Mouse (Mus musculus) cerebellum, adult 11-12 months (tissue): Measurements from ENCODE around the gene Arap1.

ENCODE experiments used
- DNase-seq: peaks from one replicate; pipeline ENCODE4 v3.0.0; 2022

Gene Arap1

DNA sequence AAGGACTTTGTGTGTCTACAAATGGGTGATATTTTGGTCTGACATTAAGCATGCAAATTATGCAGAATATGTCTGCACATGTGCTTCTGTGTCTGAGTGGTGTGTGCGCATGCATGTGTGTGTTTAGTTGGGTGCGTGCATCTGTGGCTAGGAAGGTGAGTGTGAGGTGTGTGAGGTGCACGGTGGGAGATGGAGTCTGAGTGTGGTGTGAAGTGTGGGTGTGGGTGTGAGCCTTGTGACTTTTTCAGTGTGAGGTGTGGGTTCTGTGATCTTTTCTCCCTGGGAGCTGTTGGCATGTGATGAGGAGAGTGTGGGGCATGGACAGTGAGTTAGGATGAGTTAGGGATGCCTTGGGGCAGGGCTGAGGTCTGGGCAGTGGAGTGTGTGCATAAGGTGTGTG is 105.4 kb downstream of the Arap1 start:
- DNase-seq, result no peak

GRCm38 (mm10) chr7:101453725-101454124 is 105.9 kb downstream of the Arap1 start:
- no peak for DNase-seq

DNA sequence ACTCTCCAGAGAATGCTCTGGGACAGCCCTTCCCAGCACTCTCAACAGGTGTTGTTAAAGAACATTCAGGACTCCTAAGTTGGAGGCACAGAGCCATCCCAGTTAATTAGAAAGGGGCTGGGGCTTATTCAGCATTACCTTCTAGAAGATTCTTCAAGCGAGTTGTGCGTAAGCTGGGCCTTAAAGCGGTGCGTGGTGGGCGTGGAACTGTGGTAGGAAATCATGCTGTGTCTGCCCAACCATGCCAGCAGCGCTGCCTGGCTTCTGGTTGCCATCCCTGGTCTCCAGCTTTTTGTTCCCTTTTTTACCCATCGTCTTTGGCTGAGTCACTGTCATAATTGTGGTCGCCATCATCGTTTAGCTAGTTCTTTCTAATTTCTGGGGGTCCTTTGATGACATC is 106.6 kb downstream of the Arap1 start:
- no peak for DNase-seq

- no peak for DNase-seq
Measured at GRCm38 (mm10) chr7:101455141-101455540, 107.3 kb downstream of the Arap1 start.

GRCm38 (mm10) chr7:101456318-101456717 is 108.5 kb downstream of the Arap1 start:
- DNase-seq, result no peak

- DNase-seq, result no peak
Measured at GRCm38 (mm10) chr7:101456789-101457188, 108.9 kb downstream of the Arap1 start.

- no peak for DNase-seq
Measured at GRCm38 (mm10) chr7:101457283-101457682, 109.4 kb downstream of the Arap1 start.

DNA sequence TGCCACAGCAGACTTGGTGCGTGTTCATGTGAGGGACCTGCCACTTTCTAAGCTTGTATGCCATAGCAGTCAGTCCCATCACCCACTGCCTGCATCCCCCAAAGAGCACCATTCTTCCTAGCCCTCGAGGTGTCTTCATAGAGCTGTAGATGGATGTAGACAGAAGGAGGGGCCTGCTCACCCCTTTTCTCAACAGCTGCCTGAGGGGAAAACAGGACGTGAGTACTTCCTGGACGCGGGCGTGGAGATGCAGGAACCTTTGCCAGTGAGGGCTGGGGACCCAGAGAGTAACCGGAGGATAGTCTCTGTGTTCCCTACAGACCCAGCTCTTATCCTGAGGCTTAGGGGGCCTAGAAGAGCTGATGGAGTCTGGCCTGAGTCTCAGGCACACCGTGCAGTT is 109.9 kb downstream of the Arap1 start:
- DNase-seq, result no peak

DNA sequence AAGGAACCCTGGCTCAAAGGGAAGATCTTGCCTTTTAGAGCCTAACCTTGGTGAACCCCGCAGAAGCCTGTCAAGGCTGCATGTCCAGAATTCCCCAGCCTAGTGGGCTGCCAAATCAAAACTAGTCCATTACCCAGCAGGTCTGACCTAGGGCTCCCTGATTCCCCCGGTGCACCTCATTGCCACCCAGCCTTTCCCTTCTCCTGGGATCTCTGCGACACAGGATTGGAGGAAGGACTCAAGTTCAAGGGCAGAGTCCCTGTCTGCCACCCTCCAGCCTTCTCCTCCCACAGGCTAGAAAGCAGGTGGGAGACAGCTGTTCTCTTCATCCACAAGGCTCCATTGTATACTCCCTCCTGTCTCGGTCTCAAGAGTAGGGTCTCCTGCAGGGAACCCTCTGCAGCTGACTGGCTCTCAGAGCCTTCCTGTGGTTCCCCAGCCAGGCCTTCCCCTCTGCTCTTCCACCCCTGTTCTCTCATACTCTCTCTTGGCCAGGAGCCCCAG is 110.5 kb downstream of the Arap1 start:
- no peak for DNase-seq

- DNase-seq, result no peak
Measured at GRCm38 (mm10) chr7:101459305-101459813, 111.5 kb downstream of the Arap1 start.

DNA sequence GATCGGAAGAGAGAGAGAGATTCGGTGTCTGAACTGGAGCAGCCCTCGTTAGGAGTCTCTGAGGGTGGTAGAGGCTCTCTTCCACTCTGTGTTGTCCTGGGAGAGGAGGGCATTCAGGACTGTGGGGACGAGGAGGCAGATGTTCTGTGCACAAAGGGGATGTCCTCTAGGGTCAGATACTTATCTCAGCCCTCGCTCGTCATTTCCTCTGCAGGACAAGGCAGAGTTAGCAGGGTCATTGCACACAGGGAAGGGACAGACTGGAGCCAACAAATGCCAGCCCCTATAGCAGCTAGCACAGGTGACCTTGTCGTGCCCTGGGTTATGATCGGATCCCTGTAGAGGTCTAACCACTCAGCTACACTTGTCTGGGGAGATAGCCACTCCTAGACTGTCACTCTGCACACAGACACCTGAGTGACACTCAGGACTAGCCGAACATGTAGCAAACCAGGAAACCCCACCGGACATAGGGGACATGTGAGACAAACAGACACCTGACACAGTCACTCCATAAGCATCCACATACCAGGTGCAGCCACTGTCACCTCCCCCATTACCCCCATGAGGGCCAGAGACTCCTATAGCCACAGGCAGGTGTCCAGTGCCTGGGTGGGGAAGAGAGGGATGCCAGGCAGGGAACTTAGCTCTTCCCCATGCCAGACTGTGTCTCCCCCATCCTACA is 112.2 kb downstream of the Arap1 start:
- DNase-seq, result no peak

DNA sequence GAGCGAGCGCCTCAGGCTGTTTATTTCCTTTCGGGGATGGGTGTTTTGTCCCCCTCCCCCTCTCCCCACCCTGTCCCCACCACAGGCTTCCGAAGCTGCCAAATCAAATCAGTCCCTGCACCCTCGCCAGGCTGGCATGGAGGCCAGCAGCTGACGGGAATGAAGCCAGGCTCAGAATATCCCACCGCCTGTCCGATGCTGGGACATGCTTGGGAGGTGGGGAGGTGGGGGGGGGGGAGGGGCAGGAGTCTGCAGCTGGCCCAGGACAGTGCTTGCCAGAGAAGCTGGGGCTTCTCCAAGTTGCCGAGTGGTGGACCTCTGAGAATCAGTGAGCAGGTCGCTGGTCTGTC is 112.7 kb downstream of the Arap1 start:
- DNase-seq, result no peak

DNA sequence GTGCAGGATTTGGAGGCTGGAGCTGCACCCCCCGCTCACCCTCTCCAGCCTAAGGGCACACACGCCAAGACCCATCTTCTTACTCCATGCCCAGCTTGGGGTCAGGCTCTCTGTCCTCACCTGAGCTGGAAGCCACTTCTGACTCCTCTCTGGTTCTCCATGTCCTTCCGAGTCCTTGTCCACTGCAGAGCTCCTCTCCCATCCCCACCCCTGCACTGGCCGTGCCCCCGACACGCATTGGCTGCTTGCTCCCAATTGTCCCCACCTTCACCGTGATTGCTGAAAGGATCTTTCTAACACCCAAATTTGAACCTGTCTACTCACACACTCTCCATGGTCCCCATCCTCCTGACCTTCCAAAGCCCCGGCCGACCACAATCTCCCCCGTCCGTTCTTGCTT is 113.7 kb downstream of the Arap1 start:
- DNase-seq, result no peak
